Mouse (Mus musculus) liver, adult 2 months (tissue): Measurements from ENCODE around the gene B3gnt2. TPM values are rescaled to one million over a fixed set of nuclear protein-coding genes. Genes with fewer than 3 reads are reported as not detected.
A peak's percentile ranks its signal among the peaks of the same experiment; 100 is the strongest.

Experiments
- DNase-seq: peaks from one replicate; pipeline ENCODE4 v3.0.0-alpha.2; 2011; ENCODE audit warnings: low read depth, low spot score; ENCODE audit errors: extremely low read depth
- H3K27ac ChIP-seq: fragments of 200-500 bp; replicated peaks from 2 replicates; pipeline ENCODE4 v1.5.1; 2012; ENCODE audit warnings: low read depth, mild to moderate bottlenecking, control low read depth, inconsistent platforms, low read length; ENCODE audit not compliant: insufficient read depth
- H3K27me3 ChIP-seq: fragments of 200-500 bp; 2 replicates; pipeline ENCODE4 v1.6.1; 2012; ENCODE audit warnings: mild to moderate bottlenecking, moderate library complexity, low read length, inconsistent platforms; ENCODE audit not compliant: control insufficient read depth, insufficient read depth
- H3K36me3 ChIP-seq: fragments of 200-500 bp; 2 replicates; pipeline ENCODE4 v1.6.1; 2012; ENCODE audit warnings: low read length, inconsistent platforms; ENCODE audit not compliant: control insufficient read depth, insufficient read depth
- H3K4me1 ChIP-seq: fragments of 200-500 bp; 2 replicates; pipeline ENCODE4 v1.6.1; 2011; ENCODE audit warnings: low read length; ENCODE audit not compliant: control insufficient read depth, insufficient read depth
- H3K4me3 ChIP-seq: fragments of 200-500 bp; 2 replicates; pipeline ENCODE4 v1.5.1; 2011; ENCODE audit warnings: low read depth, mild to moderate bottlenecking, control low read depth, low read length, moderate library complexity; ENCODE audit not compliant: insufficient read depth
- H3K79me2 ChIP-seq: fragments of 200-500 bp; 2 replicates; pipeline ENCODE4 v1.6.1; 2012; ENCODE audit warnings: inconsistent platforms, mild to moderate bottlenecking, low read length, moderate library complexity; ENCODE audit not compliant: control insufficient read depth, insufficient read depth
- H3K9ac ChIP-seq: fragments of 200-500 bp; 2 replicates; pipeline ENCODE4 v1.6.1; 2012; ENCODE audit warnings: low read depth, mild to moderate bottlenecking, control low read depth, inconsistent platforms, low read length
- CTCF ChIP-seq: fragments of 200-500 bp; IDR thresholded peaks from 2 replicates; pipeline ENCODE4 v1.5.1; 2011; ENCODE audit warnings: low read depth, low read length, control low read depth
- POLR2A ChIP-seq: fragments of 200-500 bp; IDR thresholded peaks from 2 replicates; pipeline ENCODE4 v1.6.1; 2011; ENCODE audit warnings: low read length, control low read depth; ENCODE audit not compliant: insufficient read depth; ENCODE audit errors: extremely low read depth
- WGBS: fragments of 180-500 bp; shearing (Covaris S2); methylation state at CpG from one replicate; pipeline ENCODE4 v1.1.7; 2018; 5-methylcytosine and 5-hydroxymethylcytosine counted together
- polyA plus RNA-seq: library from polyadenylated mRNA; depleted of rRNA; stranded (reverse); fragments of >200 nt; gene quantifications from 2 replicates; pipeline ENCODE4 v1.2.3, GENCODE M21; 2012
- total RNA-seq: library from RNA; depleted of rRNA; stranded (reverse); fragments of >200 nt; gene quantifications from 2 replicates; pipeline ENCODE4 v1.2.3, GENCODE M21; 2014

Gene B3gnt2
- total and polyA plus RNA-seq, 2 experiments = 6.2 to 8.1 TPM

DNA sequence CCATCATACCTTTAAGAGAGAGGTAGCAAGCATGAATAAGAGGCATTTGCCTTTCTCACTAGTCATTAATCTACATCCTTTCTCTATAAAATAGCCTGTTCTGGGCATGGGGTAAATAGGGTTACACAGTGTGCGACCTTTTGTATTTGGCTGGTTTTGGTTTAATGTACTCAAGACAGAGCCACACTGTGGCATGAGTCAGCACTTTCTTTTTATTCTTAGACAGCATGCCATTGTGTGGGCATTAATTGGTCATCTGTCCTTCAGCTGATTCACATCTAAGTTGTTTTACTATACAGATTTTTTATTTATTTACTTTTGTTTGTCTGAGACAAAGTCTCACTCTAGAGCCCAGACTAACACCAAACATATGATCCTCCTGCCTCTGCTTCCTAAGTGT, 68.6 kb downstream of the B3gnt2 start:
- Histone ChIP-seq H3K9ac (no peak overlapping the region), H3K4me3 (no peak overlapping the region), H3K79me2 (no peaks in the 10 kb centered on the region), H3K4me1 (peaks cover 3% of the 10 kb centered on the region; the same call in 1 of the 2 replicates), H3K27ac (no peak overlapping the region), H3K36me3 (no peaks in the 10 kb centered on the region), H3K27me3 (no peaks in the 10 kb centered on the region)
- WGBS = 93% methylated on average over 1 of the region's 1 CpGs
- DNase-seq = no peak
- no peak for TF ChIP-seq POLR2A
- no peak for TF ChIP-seq CTCF

DNA sequence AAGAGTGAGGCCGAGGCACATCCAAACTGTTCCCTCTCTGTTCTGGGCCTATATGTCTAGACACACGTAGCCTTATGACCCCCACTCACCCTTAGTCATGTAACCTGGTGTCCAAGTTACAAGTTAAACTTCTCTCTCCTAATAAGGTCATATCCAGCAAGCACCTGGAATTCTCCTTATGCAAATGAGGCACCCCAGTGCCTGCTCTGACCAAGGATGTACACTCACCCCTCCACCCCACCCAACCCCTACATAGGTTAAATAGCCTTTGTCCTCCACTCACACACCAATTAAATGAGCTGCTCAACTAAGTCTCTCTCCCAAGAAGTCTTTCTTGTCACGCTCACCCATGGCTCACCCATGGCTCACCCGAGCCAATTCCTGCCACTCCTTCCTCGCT, 69.0 kb downstream of the B3gnt2 start:
- no peaks in the 10 kb centered on the region for H3K36me3 ChIP-seq
- no peaks in the 10 kb centered on the region for H3K27me3 ChIP-seq
- no peak overlapping the region for H3K27ac ChIP-seq
- H3K4me3 ChIP-seq = no peak overlapping the region
- no peaks in the 10 kb centered on the region for H3K79me2 ChIP-seq
- H3K9ac ChIP-seq = no peak overlapping the region
- peaks cover 3% of the 10 kb centered on the region; the same call in 1 of the 2 replicates for H3K4me1 ChIP-seq
- no peak for DNase-seq
- WGBS = 94% methylated on average over 5 of the region's 5 CpGs
- TF ChIP-seq POLR2A (no peak), CTCF (no peak)

DNA sequence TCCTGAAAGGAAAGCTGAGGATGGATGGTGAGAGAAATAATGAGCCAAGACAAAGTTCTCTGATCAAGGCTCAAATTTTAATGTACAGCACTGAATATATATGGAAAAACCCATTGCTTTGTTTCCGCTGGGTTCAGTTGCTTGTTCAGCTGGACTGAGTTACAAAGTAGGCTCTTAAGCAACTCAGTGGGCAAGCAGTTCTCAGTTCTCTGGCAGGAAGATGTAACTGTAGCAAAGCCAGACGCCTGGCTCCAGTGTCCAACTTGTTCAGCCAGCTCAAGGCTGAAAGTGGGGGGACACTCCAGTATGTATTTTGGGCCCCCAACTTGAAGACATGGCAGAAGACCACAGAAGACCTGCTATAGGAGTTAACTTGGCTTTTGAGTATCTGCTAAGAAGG, 72.9 kb downstream of the B3gnt2 start:
- 91% methylated on average over 2 of the region's 2 CpGs for WGBS
- H3K36me3 ChIP-seq = no peaks in the 10 kb centered on the region
- TF ChIP-seq CTCF (no peak), POLR2A (no peak)
- no peak overlapping the region for H3K4me3 ChIP-seq
- no peaks in the 10 kb centered on the region for H3K27me3 ChIP-seq
- no peaks in the 10 kb centered on the region for H3K4me1 ChIP-seq
- H3K79me2 ChIP-seq = no peaks in the 10 kb centered on the region
- no peak overlapping the region for H3K9ac ChIP-seq
- DNase-seq = no peak
- no peak overlapping the region for H3K27ac ChIP-seq

DNA sequence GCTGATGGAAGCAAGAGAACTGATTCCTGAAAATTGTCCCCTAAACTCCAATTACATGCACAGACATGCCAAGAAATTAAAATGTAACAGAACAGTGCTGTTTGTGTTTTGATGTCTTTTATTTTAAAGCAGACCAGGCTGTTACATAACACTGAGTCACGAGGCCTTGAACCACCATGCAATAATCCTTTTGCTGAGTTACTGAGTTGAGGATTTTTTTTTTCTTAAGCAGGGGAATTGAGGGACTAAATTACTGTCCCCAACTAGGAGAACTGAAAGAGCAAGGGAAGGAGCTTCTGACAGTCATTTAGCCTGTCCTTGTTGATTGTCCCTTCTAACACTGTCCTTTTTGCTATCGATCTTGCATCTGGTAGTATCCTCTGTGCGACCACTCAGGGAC, 76.3 kb downstream of the B3gnt2 start:
- H3K4me1 ChIP-seq = peaks cover 5% of the 10 kb centered on the region
- no peaks in the 10 kb centered on the region for H3K79me2 ChIP-seq
- no peak overlapping the region for H3K9ac ChIP-seq
- TF ChIP-seq POLR2A (no peak), CTCF (no peak)
- H3K36me3 ChIP-seq = no peaks in the 10 kb centered on the region
- H3K27me3 ChIP-seq = no peaks in the 10 kb centered on the region
- DNase-seq = no peak
- no peak overlapping the region for H3K4me3 ChIP-seq
- WGBS = 88% methylated on average over 3 of the region's 3 CpGs
- H3K27ac ChIP-seq = no peak overlapping the region

- Histone ChIP-seq H3K27ac (no peak overlapping the region), H3K27me3 (no peaks in the 10 kb centered on the region), H3K79me2 (no peaks in the 10 kb centered on the region), H3K4me1 (peaks cover 5% of the 10 kb centered on the region), H3K36me3 (no peaks in the 10 kb centered on the region), H3K4me3 (no peak overlapping the region), H3K9ac (no peak overlapping the region)
- no peak for DNase-seq
- TF ChIP-seq POLR2A (no peak), CTCF (no peak)
- 82% methylated on average over 13 of the region's 13 CpGs for WGBS
These were observed 78.0 kb downstream of the B3gnt2 start for GRCm38 (mm10) chr11:22782705-22783124.

GRCm38 (mm10) chr11:22781190-22781589, 79.6 kb downstream of the B3gnt2 start:
- DNase-seq = peak; percentile 65
- TF ChIP-seq CTCF (peak; percentile 8; the same call in 1 of the 2 replicates), POLR2A (no peak)
- no peaks in the 10 kb centered on the region for H3K79me2 ChIP-seq
- H3K4me3 ChIP-seq = no peak overlapping the region
- no peak overlapping the region for H3K9ac ChIP-seq
- H3K4me1 ChIP-seq = peaks cover 5% of the 10 kb centered on the region
- no peaks in the 10 kb centered on the region for H3K27me3 ChIP-seq
- no peak overlapping the region for H3K27ac ChIP-seq
- no peaks in the 10 kb centered on the region for H3K36me3 ChIP-seq
